Mouse (Mus musculus) forebrain, embryonic 15.5 days (tissue): Measurements from ENCODE around the gene Ccdc188. TPM values are rescaled to one million over a fixed set of nuclear protein-coding genes. Genes with fewer than 3 reads are reported as not detected.
"Not testable (repeated sequence)": the region's sequence is repeated elsewhere in the genome, so short reads cannot be mapped to it uniquely, and the experiment has no call there.

Experiments
- ATAC-seq: fragments of 200-750 bp; cut with Nextera tagmentation; replicated peaks from 2 replicates; pipeline ENCODE4 v1.8.0; 2017; ENCODE audit warnings: mild to moderate bottlenecking, moderate TSS enrichment, moderate library complexity
- H3K27ac ChIP-seq: fragments of 300-500 bp; sonication (generic); replicated peaks from 2 replicates; pipeline ENCODE4 v1.5.1; 2015; ENCODE audit warnings: mild to moderate bottlenecking, inconsistent platforms
- H3K27me3 ChIP-seq: fragments of 300-500 bp; sonication (generic); 2 replicates; pipeline ENCODE4 v1.6.1; 2015; ENCODE audit warnings: inconsistent platforms
- H3K36me3 ChIP-seq: fragments of 300-500 bp; sonication (generic); 2 replicates; pipeline ENCODE4 v1.6.1; 2015; ENCODE audit warnings: mild to moderate bottlenecking, inconsistent platforms
- H3K4me1 ChIP-seq: fragments of 300-500 bp; sonication (generic); 2 replicates; pipeline ENCODE4 v1.6.1; 2015; ENCODE audit warnings: inconsistent platforms
- H3K4me2 ChIP-seq: fragments of 300-500 bp; sonication (generic); replicated peaks from 2 replicates; pipeline ENCODE4 v1.6.1; 2015; ENCODE audit warnings: mild to moderate bottlenecking, inconsistent platforms
- H3K4me3 ChIP-seq: fragments of 300-500 bp; sonication (generic); 2 replicates; pipeline ENCODE4 v1.5.1; 2015; ENCODE audit warnings: mild to moderate bottlenecking, inconsistent platforms
- H3K9ac ChIP-seq: fragments of 300-500 bp; sonication (generic); replicated peaks from 2 replicates; pipeline ENCODE4 v1.6.1; 2015; ENCODE audit warnings: mild to moderate bottlenecking, inconsistent platforms
- H3K9me3 ChIP-seq: fragments of 300-500 bp; sonication (generic); 2 replicates; pipeline ENCODE4 v1.6.1; 2016; ENCODE audit warnings: inconsistent platforms
- WGBS: fragments of 180-500 bp; shearing (Covaris S2); methylation state at CpG from one replicate; pipeline ENCODE4 v1.1.7; 2015; ENCODE audit warnings: mixed read lengths; 5-methylcytosine and 5-hydroxymethylcytosine counted together
- polyA plus RNA-seq: library from polyadenylated mRNA; unstranded; fragments of >200 nt; fragmentation: Nextera tagmentation; extraction: Ambion mirVana; gene quantifications from 2 replicates; pipeline ENCODE4 v1.2.1, GENCODE M21; 2015

The Ccdc188 gene
- polyA plus RNA-seq, 1 experiment from 2014 or later, result not detected

- whole genome bisulfite sequencing, result 89% methylated on average over 4 of the region's 4 CpGs
- Histone ChIP-seq H3K27me3 (no peaks in the 10 kb centered on the region), H3K4me3 (no peak overlapping the region), H3K9me3 (no peaks in the 10 kb centered on the region), H3K4me2 (no peak overlapping the region), H3K9ac (no peak overlapping the region), H3K27ac (no peak overlapping the region), H3K4me1 (no peaks in the 10 kb centered on the region), H3K36me3 (no peaks in the 10 kb centered on the region)
- ATAC-seq, result no peak
These were observed 30.9 kb upstream of the Ccdc188 start for GRCm38 (mm10) chr16:18186798-18187197.

GRCm38 (mm10) chr16:18187221-18187620 lies 30.5 kb upstream of the Ccdc188 start:
- Histone ChIP-seq H3K27me3 (no peaks in the 10 kb centered on the region), H3K9me3 (no peaks in the 10 kb centered on the region), H3K27ac (no peak overlapping the region), H3K36me3 (no peaks in the 10 kb centered on the region), H3K9ac (no peak overlapping the region), H3K4me1 (no peaks in the 10 kb centered on the region), H3K4me3 (no peak overlapping the region), H3K4me2 (no peak overlapping the region)
- no peak for ATAC-seq
- WGBS, result 91% methylated on average over 3 of the region's 3 CpGs

- WGBS, result 78% methylated on average over 2 of the region's 2 CpGs
- H3K27ac ChIP-seq, result no peak overlapping the region
- no peak overlapping the region for H3K4me3 ChIP-seq
- H3K4me1 ChIP-seq, result peaks cover 15% of the 10 kb centered on the region
- no peaks in the 10 kb centered on the region for H3K27me3 ChIP-seq
- no peak overlapping the region for H3K4me2 ChIP-seq
- no peaks in the 10 kb centered on the region for H3K9me3 ChIP-seq
- no peaks in the 10 kb centered on the region for H3K36me3 ChIP-seq
- no peak for ATAC-seq
- H3K9ac ChIP-seq, result no peak overlapping the region
These were observed 26.7 kb upstream of the Ccdc188 start for GRCm38 (mm10) chr16:18191006-18191405.

- Histone ChIP-seq H3K36me3 (no peaks in the 10 kb centered on the region), H3K4me3 (no peak overlapping the region), H3K9me3 (no peaks in the 10 kb centered on the region), H3K4me2 (no peak overlapping the region), H3K9ac (0 out of 2 replicates have a peak overlapping the region, but pooled peaks have one; percentile 13), H3K27ac (peak overlapping the region; percentile 66), H3K27me3 (no peaks in the 10 kb centered on the region), H3K4me1 (peaks cover 26% of the 10 kb centered on the region)
- peak; percentile 34 for ATAC-seq
- WGBS, result 62% methylated on average over 15 of the region's 15 CpGs
These were observed 23.3 kb upstream of the Ccdc188 start for GRCm38 (mm10) chr16:18194208-18194985.

GRCm38 (mm10) chr16:18195068-18195467 lies 22.6 kb upstream of the Ccdc188 start:
- Histone ChIP-seq H3K36me3 (no peaks in the 10 kb centered on the region), H3K4me2 (no peak overlapping the region), H3K4me1 (peaks cover 26% of the 10 kb centered on the region), H3K9ac (no peak overlapping the region), H3K27ac (peak overlapping the region; percentile 66), H3K27me3 (no peaks in the 10 kb centered on the region), H3K4me3 (no peak overlapping the region), H3K9me3 (no peaks in the 10 kb centered on the region)
- 34% methylated on average over 5 of the region's 5 CpGs for WGBS
- peak; percentile 70 for ATAC-seq

GRCm38 (mm10) chr16:18195561-18195960 lies 22.1 kb upstream of the Ccdc188 start:
- H3K9me3 ChIP-seq, H3K36me3 ChIP-seq, H3K4me3 ChIP-seq, H3K4me2 ChIP-seq, ATAC-seq, H3K27me3 ChIP-seq, H3K27ac ChIP-seq, H3K9ac ChIP-seq: not testable (repeated sequence)
- 38% methylated on average over 3 of the region's 3 CpGs for WGBS
- H3K4me1 ChIP-seq, result peaks cover 26% of the 10 kb centered on the region

GRCm38 (mm10) chr16:18197881-18198280 lies 19.8 kb upstream of the Ccdc188 start:
- no peak overlapping the region for H3K9ac ChIP-seq
- H3K27ac ChIP-seq, result peak overlapping the region; percentile 62; the same call in 1 of the 2 replicates
- H3K4me1 ChIP-seq, result peaks cover 26% of the 10 kb centered on the region

GRCm38 (mm10) chr16:18198365-18199098 lies 19.1 kb upstream of the Ccdc188 start:
- H3K4me2 ChIP-seq, result no peak overlapping the region
- peaks cover 26% of the 10 kb centered on the region for H3K4me1 ChIP-seq
- peak overlapping the region; percentile 62 for H3K27ac ChIP-seq
- WGBS, result 37% methylated on average over 10 of the region's 10 CpGs
- no peaks in the 10 kb centered on the region for H3K9me3 ChIP-seq
- H3K4me3 ChIP-seq, result no peak overlapping the region
- no peak overlapping the region for H3K9ac ChIP-seq
- no peaks in the 10 kb centered on the region for H3K36me3 ChIP-seq
- no peaks in the 10 kb centered on the region for H3K27me3 ChIP-seq
- 0 out of 2 replicates have a peak, but pooled peaks have one; percentile 5 for ATAC-seq

More at GRCm38 (mm10) chr16:18197881-18198280, 19.8 kb upstream of the Ccdc188 start:
- Histone ChIP-seq H3K4me3 (no peak overlapping the region), H3K4me2 (no peak overlapping the region), H3K27me3 (no peaks in the 10 kb centered on the region), H3K36me3 (no peaks in the 10 kb centered on the region), H3K9me3 (no peaks in the 10 kb centered on the region)
- 78% methylated on average over 6 of the region's 6 CpGs for WGBS
- ATAC-seq, result no peak

- Histone ChIP-seq H3K9me3 (no peaks in the 10 kb centered on the region), H3K4me2 (no peak overlapping the region), H3K27me3 (no peaks in the 10 kb centered on the region), H3K36me3 (no peaks in the 10 kb centered on the region), H3K4me3 (no peak overlapping the region), H3K9ac (no peak overlapping the region), H3K4me1 (peaks cover 13% of the 10 kb centered on the region), H3K27ac (no peak overlapping the region)
- no peak for ATAC-seq
- 85% methylated on average over 2 of the region's 2 CpGs for WGBS
These were observed 17.6 kb upstream of the Ccdc188 start for GRCm38 (mm10) chr16:18200062-18200461.

- no peak overlapping the region for H3K4me3 ChIP-seq
- H3K36me3 ChIP-seq, result no peaks in the 10 kb centered on the region
- no peaks in the 10 kb centered on the region for H3K27me3 ChIP-seq
- H3K9me3 ChIP-seq, result no peaks in the 10 kb centered on the region
- WGBS, result 44% methylated on average over 1 of the region's 1 CpGs
- no peak overlapping the region for H3K4me2 ChIP-seq
- ATAC-seq, result no peak
- H3K9ac ChIP-seq, result no peak overlapping the region
- H3K27ac ChIP-seq, result no peak overlapping the region
- H3K4me1 ChIP-seq, result peaks cover 11% of the 10 kb centered on the region
These were observed 16.1 kb upstream of the Ccdc188 start for GRCm38 (mm10) chr16:18201620-18202019.

GRCm38 (mm10) chr16:18202061-18202460 lies 15.6 kb upstream of the Ccdc188 start:
- ATAC-seq, result no peak
- no peak overlapping the region for H3K9ac ChIP-seq
- no peak overlapping the region for H3K27ac ChIP-seq
- no peaks in the 10 kb centered on the region for H3K36me3 ChIP-seq
- 94% methylated on average over 1 of the region's 1 CpGs for WGBS
- no peaks in the 10 kb centered on the region for H3K9me3 ChIP-seq
- H3K4me3 ChIP-seq, result no peak overlapping the region
- no peak overlapping the region for H3K4me2 ChIP-seq
- H3K4me1 ChIP-seq, result peaks cover 11% of the 10 kb centered on the region
- H3K27me3 ChIP-seq, result no peaks in the 10 kb centered on the region

GRCm38 (mm10) chr16:18203430-18204091 lies 14.1 kb upstream of the Ccdc188 start:
- Histone ChIP-seq H3K27me3 (no peaks in the 10 kb centered on the region), H3K4me2 (no peak overlapping the region), H3K4me1 (peaks cover 6% of the 10 kb centered on the region; the same call in 1 of the 2 replicates), H3K9me3 (no peaks in the 10 kb centered on the region), H3K4me3 (no peak overlapping the region), H3K27ac (no peak overlapping the region), H3K9ac (no peak overlapping the region), H3K36me3 (no peaks in the 10 kb centered on the region)
- 62% methylated on average over 7 of the region's 7 CpGs for WGBS
- no peak for ATAC-seq
